Mouse (Mus musculus) spleen, adult 2 months (tissue): ENCODE data around the gene Dclk2. TPM values are rescaled to one million over a fixed set of nuclear protein-coding genes. Genes with fewer than 3 reads are reported as not detected.

Experiments
- DNase-seq, 2 experiments: peaks; one replicate each; pipeline versions ENCODE4 v3.0.0 to v3.0.0-alpha.2; 2012 to 2021; ENCODE audit warnings: low spot score in 2 of 2, low read depth in 1 of 2
- H3K27ac ChIP-seq: fragments of 200-500 bp; 2 replicates; pipeline ENCODE4 v1.5.1; 2012; ENCODE audit warnings: low read length, inconsistent platforms; ENCODE audit not compliant: insufficient read depth
- H3K27me3 ChIP-seq: fragments of 200-500 bp; 2 replicates; pipeline ENCODE4 v1.6.1; 2012; ENCODE audit warnings: mild to moderate bottlenecking, moderate library complexity, low read length, inconsistent platforms; ENCODE audit not compliant: control insufficient read depth, insufficient read depth
- H3K36me3 ChIP-seq: fragments of 200-500 bp; 2 replicates; pipeline ENCODE4 v1.6.1; 2012; ENCODE audit warnings: mild to moderate bottlenecking, low read length, inconsistent platforms; ENCODE audit not compliant: control insufficient read depth, insufficient read depth
- H3K4me1 ChIP-seq: fragments of 200-500 bp; 2 replicates; pipeline ENCODE4 v1.6.1; 2011; ENCODE audit warnings: inconsistent platforms; ENCODE audit not compliant: control insufficient read depth, insufficient read depth, insufficient read length
- H3K4me3 ChIP-seq: fragments of 200-500 bp; 2 replicates; pipeline ENCODE4 v1.5.1; 2011; ENCODE audit warnings: mild to moderate bottlenecking, inconsistent platforms; ENCODE audit not compliant: insufficient read depth, insufficient read length; ENCODE audit errors: extremely low read depth
- CTCF ChIP-seq: fragments of 200-500 bp; IDR thresholded peaks from 2 replicates; pipeline ENCODE4 v1.5.1; 2011; ENCODE audit warnings: mild to moderate bottlenecking, inconsistent platforms; ENCODE audit not compliant: insufficient read depth, insufficient read length, insufficient replicate concordance; ENCODE audit errors: extremely low read depth
- POLR2A ChIP-seq: fragments of 200-500 bp; IDR thresholded peaks from 2 replicates; pipeline ENCODE4 v1.6.1; 2011; ENCODE audit warnings: low read depth, low read length, inconsistent platforms
- WGBS: fragments of 180-500 bp; shearing (Covaris S2); methylation state at CpG from one replicate; pipeline ENCODE4 v1.1.7; 2018; 5-methylcytosine and 5-hydroxymethylcytosine counted together
- polyA plus RNA-seq: library from polyadenylated mRNA; depleted of rRNA; stranded (reverse); fragments of >200 nt; gene quantifications from 2 replicates; pipeline ENCODE4 v1.2.3, GENCODE M21; 2012

Gene Dclk2
- polyA plus RNA-seq, 1 experiment: 11.9 TPM

DNA sequence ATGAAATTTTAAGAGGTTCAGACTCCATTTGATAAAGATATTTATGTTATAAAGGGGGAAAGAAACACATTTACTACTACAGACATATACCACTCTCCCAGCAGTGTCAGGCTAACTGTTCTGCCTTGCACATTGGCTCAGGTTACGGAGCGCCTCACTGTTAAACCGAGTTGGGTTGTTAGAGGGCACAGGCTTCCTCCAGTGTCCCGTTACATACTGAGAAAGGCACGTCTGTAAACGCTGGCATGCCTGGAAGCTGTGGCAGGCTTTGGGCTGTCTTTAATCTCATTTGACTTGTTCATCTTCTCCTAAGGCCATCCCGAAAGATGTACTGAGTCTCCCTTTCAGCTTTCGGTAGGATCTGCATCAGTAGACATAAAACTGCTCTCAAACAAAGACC is 152.1 kb downstream of the Dclk2 start:
- no peak overlapping the region for H3K4me3 ChIP-seq
- TF ChIP-seq CTCF (no peak), POLR2A (no peak)
- H3K27ac ChIP-seq: no peak overlapping the region
- peaks cover 2% of the 10 kb centered on the region; the same call in 1 of the 2 replicates for H3K4me1 ChIP-seq
- no peaks in the 10 kb centered on the region for H3K36me3 ChIP-seq
- WGBS: 79% methylated on average over 8 of the region's 8 CpGs
- H3K27me3 ChIP-seq: no peaks in the 10 kb centered on the region
- no peak for DNase-seq

DNA sequence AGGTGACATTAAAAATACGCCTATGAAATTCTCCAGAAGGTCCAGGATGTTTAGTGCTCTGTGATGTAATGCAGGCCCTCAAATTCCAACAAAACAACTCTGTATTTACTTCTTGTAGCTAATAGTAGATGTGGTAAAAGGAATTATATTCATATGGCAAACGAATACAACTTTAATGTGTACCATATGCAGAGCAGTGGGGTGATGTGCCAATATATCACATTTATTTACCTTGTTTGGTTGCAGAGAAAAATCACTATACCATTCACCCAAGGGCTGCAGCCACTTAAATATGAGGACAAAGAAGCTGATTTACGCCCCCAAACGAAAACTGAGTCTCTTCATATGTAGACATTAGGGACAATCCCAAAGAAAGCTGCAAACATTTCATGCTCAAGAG is 158.2 kb downstream of the Dclk2 start:
- TF ChIP-seq CTCF (no peak), POLR2A (no peak)
- no peak overlapping the region for H3K27ac ChIP-seq
- H3K36me3 ChIP-seq: no peaks in the 10 kb centered on the region
- no peaks in the 10 kb centered on the region for H3K4me1 ChIP-seq
- no peak overlapping the region for H3K4me3 ChIP-seq
- WGBS: 93% methylated on average over 4 of the region's 4 CpGs
- no peaks in the 10 kb centered on the region for H3K27me3 ChIP-seq
- DNase-seq: no peak

DNA sequence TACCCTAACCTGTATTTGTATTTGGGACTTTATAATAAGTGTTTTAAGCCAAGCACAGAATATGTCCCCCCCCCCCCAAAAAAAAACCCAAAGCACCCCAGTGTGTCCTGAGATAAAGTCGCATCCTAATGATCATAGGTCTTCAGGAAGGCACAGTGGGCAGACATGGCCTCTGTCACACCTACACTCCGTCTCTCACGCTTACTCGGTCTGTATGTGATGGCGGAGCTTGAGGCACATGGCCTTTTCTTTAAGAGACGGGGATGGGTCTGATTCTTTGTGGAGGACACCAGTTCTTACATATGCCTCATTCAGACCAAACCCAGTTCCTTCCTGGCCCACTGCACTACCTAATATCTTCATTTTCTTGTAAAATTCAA is 158.6 kb downstream of the Dclk2 start:
- Histone ChIP-seq H3K4me1 (no peaks in the 10 kb centered on the region), H3K36me3 (no peaks in the 10 kb centered on the region), H3K27ac (no peak overlapping the region), H3K27me3 (no peaks in the 10 kb centered on the region), H3K4me3 (no peak overlapping the region)
- WGBS: 95% methylated on average over 6 of the region's 6 CpGs
- no peak for TF ChIP-seq POLR2A
- TF ChIP-seq CTCF: no peak
- DNase-seq: no peak

DNA sequence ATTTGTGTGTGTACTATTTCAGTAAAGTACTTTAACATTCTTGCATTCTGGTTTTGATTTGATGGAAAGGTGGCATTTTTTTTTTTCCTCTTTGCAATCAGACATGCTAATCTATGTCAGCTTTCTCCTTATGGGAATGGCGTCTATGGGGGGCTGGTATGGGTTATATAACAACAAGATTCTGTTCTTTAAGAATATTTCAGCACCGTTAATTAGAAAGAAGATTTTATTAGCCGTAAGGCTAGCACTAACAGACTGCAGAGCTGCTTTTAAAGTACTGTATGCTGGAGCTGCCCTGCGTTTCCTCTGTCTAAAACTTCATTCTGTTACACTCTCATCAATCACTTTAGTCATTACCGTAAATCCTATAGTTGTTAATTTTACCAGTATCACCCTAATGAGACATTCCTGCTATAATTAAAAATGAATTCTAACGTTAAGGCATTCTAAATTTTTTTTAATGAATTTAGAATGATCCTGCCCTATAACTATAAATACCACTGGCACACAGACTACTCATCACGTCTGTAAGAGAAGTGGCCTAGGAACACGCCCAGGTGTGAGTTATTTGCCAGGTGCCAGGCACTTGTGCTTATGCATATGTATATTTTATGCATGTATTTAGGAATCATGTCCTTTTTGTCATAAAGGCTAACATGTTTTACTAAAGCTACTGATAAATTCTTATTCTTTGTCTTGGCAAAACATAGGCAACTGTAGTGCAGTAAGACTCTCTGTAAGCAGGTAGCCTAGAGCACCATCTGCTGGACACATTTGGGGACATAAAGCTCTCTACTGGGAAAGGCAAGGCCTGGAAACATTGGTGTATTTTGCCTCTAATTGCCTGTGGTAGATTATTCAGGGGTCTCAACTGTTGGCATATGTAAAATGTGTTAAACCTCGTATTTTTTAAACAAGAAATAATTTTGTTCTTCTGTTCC is 159.3 kb downstream of the Dclk2 start:
- no peaks in the 10 kb centered on the region for H3K27me3 ChIP-seq
- no peaks in the 10 kb centered on the region for H3K4me1 ChIP-seq
- DNase-seq: peak; percentile 31 to 54
- no peak overlapping the region for H3K4me3 ChIP-seq
- 78% methylated on average over 9 of the region's 9 CpGs for WGBS
- TF ChIP-seq CTCF: peak; percentile 48; the same call in 1 of the 2 replicates
- TF ChIP-seq POLR2A: no peak
- no peak overlapping the region for H3K27ac ChIP-seq
- H3K36me3 ChIP-seq: no peaks in the 10 kb centered on the region

DNA sequence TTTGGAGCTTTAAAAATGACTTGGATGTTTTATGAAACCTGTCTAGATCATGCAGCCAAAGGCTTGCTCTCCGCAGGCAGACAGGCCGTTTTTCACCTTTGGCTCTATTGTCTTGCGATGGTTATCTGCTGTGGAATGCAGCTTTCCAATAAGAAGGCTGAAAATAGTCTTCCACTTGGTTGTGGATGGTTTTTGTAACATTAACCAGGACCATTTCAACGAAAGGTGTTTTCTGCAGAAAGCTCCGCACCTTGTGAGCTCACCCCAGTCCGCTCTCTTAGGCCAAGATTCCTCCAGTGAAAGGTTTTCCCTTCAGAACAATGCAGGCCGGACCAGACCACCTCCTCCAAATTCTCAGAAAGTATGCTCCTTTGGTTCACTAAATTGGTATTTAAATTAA is 160.2 kb downstream of the Dclk2 start:
- H3K27ac ChIP-seq: no peak overlapping the region
- no peaks in the 10 kb centered on the region for H3K36me3 ChIP-seq
- no peak for DNase-seq
- H3K4me3 ChIP-seq: no peak overlapping the region
- no peaks in the 10 kb centered on the region for H3K27me3 ChIP-seq
- 96% methylated on average over 7 of the region's 7 CpGs for WGBS
- no peaks in the 10 kb centered on the region for H3K4me1 ChIP-seq
- TF ChIP-seq CTCF (no peak), POLR2A (no peak)

DNA sequence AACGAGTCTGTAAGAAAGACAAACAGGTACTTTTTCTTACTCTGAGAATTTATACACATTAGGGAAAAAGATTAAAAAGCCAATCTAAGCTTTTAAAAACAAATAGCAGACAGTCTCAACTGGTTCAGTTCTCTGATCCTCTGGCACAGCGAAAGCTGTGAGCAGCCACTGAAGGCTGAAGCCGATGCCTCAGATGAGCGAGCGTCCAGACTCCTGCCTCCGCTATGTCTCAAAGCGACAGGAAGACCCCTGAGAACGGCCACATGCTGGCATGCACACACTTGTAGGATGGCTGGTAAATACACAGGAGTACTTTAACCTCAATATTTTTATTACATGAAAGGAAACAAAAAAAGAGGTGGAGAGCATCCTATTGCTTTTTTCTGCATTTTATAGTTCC is 160.8 kb downstream of the Dclk2 start:
- H3K27me3 ChIP-seq: no peaks in the 10 kb centered on the region
- H3K4me3 ChIP-seq: no peak overlapping the region
- TF ChIP-seq POLR2A: no peak
- no peak for TF ChIP-seq CTCF
- H3K27ac ChIP-seq: no peak overlapping the region
- no peaks in the 10 kb centered on the region for H3K36me3 ChIP-seq
- H3K4me1 ChIP-seq: no peaks in the 10 kb centered on the region
- 93% methylated on average over 8 of the region's 8 CpGs for WGBS
- no peak for DNase-seq

DNA sequence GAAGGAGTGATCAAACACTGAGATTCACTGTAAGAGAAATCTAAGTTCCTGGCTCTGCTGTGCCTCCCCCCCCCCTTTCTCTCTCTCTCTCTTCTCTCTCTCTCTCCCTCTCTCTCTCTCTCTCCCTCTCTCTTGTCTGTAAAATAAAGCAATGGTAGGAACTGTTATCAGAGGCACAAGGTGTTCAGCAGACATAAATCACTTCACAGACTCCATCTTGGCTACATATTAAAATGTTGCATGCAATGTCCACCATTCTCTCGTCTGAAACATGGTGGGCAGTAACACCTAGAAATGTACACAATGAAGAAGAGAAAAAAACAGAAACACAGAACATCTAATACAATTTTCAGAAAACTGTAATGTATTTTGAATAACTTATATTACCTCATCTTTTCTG is 161.3 kb downstream of the Dclk2 start:
- DNase-seq: no peak
- WGBS: 94% methylated on average over 1 of the region's 1 CpGs
- H3K4me1 ChIP-seq: no peaks in the 10 kb centered on the region
- H3K36me3 ChIP-seq: no peaks in the 10 kb centered on the region
- TF ChIP-seq POLR2A (no peak), CTCF (no peak)
- H3K4me3 ChIP-seq: no peak overlapping the region
- H3K27ac ChIP-seq: no peak overlapping the region
- no peaks in the 10 kb centered on the region for H3K27me3 ChIP-seq
